Mouse (Mus musculus) bone marrow, adult 2 months (tissue): ENCODE measurements around the gene Dpp9. TPM values are rescaled to one million over a fixed set of nuclear protein-coding genes. Genes with fewer than 3 reads are reported as not detected.

Source experiments
- H3K27ac ChIP-seq: fragments of 200-500 bp; 2 replicates; pipeline ENCODE4 v1.5.1; 2012; ENCODE audit warnings: low read depth, mild to moderate bottlenecking, control low read depth, inconsistent platforms, low read length; ENCODE audit not compliant: control insufficient read depth, poor library complexity, insufficient read depth
- H3K4me1 ChIP-seq: fragments of 200-500 bp; 2 replicates; pipeline ENCODE4 v1.6.1; 2011; ENCODE audit warnings: low read length; ENCODE audit not compliant: control insufficient read depth, insufficient read depth
- H3K4me3 ChIP-seq: fragments of 200-500 bp; replicated peaks from 2 replicates; pipeline ENCODE3; 2011; ENCODE audit warnings: mild to moderate bottlenecking, low read depth, low read length, control low read depth; ENCODE audit not compliant: control insufficient read depth
- CTCF ChIP-seq: fragments of 200-500 bp; IDR thresholded peaks from 2 replicates; pipeline ENCODE4 v1.5.1; 2011; ENCODE audit warnings: low read length, control low read depth; ENCODE audit not compliant: control insufficient read depth, insufficient read depth
- POLR2A ChIP-seq: fragments of 200-500 bp; IDR thresholded peaks from 2 replicates; pipeline ENCODE4 v1.6.1; 2011; ENCODE audit warnings: low read depth, mild to moderate bottlenecking, control low read depth, low read length, borderline replicate concordance; ENCODE audit not compliant: control insufficient read depth
- WGBS: fragments of 180-500 bp; shearing (Covaris S2); methylation state at CpG from one replicate; pipeline ENCODE4 v1.1.7; 2018; 5-methylcytosine and 5-hydroxymethylcytosine counted together
- polyA plus RNA-seq: library from polyadenylated mRNA; stranded (reverse); fragments of >200 nt; gene quantifications from 2 replicates; pipeline ENCODE4 v1.2.4, GENCODE M21; 2011; ENCODE audit warnings: low replicate concordance; ENCODE audit not compliant: missing spikeins, insufficient read depth, insufficient read length

The Dpp9 gene
- polyA plus RNA-seq, 1 experiment: 8.9 TPM

DNA sequence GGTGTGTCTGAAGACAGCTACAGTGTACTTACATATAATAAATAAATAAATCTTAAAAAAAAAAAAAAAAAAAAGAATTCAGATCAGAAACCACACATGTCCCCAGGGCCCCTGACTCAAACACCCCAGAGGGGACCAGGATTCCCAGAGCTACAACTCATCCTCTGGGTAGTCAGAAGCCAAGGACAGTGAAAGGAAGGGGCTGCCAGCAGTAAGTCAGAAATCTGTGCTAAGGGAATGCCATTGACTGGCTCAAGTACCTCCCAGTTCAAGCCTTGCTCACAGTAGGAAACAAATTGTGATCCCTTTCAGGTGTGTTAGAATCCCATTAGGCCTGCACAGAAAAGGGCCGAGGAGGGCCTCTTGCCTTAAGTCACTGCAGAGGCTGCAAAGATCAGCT, 4.5 kb downstream of the Dpp9 start:
- Histone ChIP-seq H3K27ac (no peak overlapping the region), H3K4me1 (peaks cover 2% of the 10 kb centered on the region; the same call in 1 of the 2 replicates), H3K4me3 (no peak overlapping the region)
- 77% methylated on average over 1 of the region's 1 CpGs for WGBS
- TF ChIP-seq POLR2A: no peak
- no peak for TF ChIP-seq CTCF

DNA sequence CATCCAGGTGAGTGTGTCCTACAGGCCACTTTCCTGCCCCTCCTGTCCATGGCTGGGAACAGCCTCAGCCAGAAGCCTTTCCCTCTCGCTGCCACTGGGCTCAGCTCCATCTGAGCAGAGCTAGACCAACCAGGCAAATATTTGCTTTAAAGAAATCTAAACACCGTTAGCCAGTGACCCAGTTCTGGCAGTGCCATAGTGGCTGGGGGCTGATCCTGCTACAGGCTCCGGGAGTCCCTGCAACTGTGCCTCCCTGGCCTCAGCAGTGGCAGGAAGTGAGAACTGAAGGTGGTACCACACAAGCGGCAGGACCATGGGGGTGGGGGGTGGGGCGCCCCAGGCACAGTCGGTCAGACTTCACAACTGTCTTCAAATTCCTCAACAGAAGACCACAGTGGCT, 6.0 kb downstream of the Dpp9 start:
- Histone ChIP-seq H3K4me3 (no peak overlapping the region), H3K27ac (no peak overlapping the region), H3K4me1 (no peaks in the 10 kb centered on the region; the same call in 1 of the 2 replicates)
- WGBS: 14% methylated on average over 6 of the region's 6 CpGs
- TF ChIP-seq POLR2A (no peak), CTCF (no peak)

DNA sequence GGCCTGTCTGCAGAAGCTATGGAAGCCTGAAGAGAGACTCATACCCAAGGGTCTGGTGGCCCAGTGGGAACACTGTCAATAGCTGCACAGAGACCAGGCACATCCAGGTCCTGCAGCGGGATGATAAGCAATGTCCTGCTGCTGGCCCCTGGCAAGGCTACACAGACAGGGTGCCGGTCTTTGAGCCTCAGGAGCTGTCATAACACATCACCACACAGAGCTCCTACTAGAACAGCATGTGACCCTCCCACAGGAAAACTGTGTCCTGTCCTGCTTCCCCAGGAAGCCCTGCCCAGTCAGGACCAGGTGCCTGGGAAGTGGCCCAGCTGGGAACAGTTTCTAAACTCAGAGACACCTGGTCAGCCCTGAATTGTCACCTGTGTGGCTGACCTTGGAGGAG, 7.6 kb downstream of the Dpp9 start:
- TF ChIP-seq CTCF: no peak
- TF ChIP-seq POLR2A: no peak
- no peak overlapping the region for H3K4me3 ChIP-seq
- WGBS: 84% methylated on average over 2 of the region's 2 CpGs
- H3K27ac ChIP-seq: no peak overlapping the region
- no peaks in the 10 kb centered on the region; the same call in 1 of the 2 replicates for H3K4me1 ChIP-seq

DNA sequence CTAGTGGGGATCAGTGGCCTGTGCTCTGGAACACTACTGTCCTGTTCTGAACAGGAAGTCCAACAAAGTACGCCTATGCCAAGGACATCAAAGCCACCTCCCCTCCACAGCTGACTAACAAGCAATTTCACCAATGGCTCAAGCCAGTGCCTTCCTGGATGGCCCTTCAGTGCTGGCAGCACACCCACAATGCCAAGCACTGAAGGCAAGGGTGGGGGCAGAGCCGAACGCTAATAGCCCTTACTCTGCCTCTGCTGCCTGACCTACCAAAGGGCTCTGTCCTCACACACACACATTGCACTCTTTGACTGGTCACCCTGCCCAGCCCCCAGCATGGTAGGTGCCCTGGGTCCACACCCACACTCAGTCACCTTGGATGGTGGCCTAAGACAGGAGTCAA, 9.9 kb downstream of the Dpp9 start:
- H3K27ac ChIP-seq: no peak overlapping the region
- 93% methylated on average over 3 of the region's 3 CpGs for WGBS
- TF ChIP-seq CTCF: no peak
- no peak for TF ChIP-seq POLR2A
- no peak overlapping the region for H3K4me3 ChIP-seq
- no peaks in the 10 kb centered on the region; the same call in 1 of the 2 replicates for H3K4me1 ChIP-seq

DNA sequence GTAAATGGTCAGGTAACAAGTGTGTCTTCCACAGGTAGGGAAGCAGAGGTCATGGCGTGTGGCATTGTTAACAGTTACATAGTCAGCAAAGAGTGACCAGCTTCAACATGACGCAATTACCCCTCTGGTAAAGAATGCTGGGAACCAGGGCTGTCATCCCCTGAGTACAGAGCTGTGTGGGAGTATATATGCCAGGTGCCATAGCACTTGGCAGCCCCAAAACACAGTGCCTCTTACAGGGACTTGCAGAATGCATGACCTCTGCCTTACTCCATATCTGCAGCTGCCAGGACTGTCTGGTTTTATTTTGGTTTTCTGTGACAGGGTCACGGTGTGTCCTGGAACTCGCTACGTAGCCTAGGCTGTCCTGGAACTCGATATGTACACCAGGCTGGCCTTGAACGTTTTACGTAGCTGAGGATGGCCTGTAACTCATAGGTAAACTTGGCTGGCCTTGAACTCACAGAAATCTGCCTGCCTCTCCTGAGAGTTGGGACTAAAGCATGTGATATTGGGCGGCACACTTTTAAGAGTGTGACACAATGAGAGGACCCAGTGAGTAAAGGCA, 10.7 kb downstream of the Dpp9 start:
- Histone ChIP-seq H3K4me1 (no peaks in the 10 kb centered on the region; the same call in 1 of the 2 replicates), H3K27ac (no peak overlapping the region), H3K4me3 (no peak overlapping the region)
- WGBS: 89% methylated on average over 9 of the region's 9 CpGs
- TF ChIP-seq CTCF (no peak), POLR2A (no peak)

DNA sequence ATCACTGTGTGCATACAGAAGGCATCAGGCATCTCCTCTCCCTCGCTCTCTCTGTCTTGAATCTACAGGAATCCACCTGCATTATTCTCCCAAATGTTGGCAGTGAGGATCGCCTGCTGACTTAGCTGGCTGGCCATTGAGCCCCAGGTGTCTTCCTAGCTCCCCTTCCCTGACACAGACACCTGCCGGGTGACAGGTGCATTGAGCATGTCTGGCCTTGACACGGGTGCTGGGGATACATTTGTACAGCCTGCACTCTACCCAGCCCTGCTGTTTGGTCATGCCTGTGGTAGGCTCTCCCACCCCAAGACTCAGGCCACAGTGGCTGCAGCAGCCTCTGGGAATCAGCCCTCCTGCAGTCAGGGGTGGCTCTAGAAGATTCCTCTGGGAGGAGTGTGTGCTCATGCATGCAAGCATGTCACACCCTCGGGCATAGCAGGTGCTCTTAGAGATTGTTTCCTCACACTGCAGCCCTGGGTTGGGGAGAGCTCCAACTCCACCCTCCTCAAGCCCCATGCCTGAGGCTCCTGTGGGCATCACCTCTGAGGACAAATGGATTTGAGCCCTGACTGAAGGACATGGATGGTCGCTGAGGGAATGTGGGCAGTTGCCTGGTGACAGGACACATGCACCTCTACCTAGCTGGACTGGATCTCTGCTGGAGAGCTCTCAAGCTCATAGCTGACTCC, 11.6 kb downstream of the Dpp9 start:
- TF ChIP-seq CTCF: no peak
- TF ChIP-seq POLR2A: no peak
- H3K4me1 ChIP-seq: no peaks in the 10 kb centered on the region; the same call in 1 of the 2 replicates
- no peak overlapping the region for H3K4me3 ChIP-seq
- 81% methylated on average over 6 of the region's 6 CpGs for WGBS
- H3K27ac ChIP-seq: no peak overlapping the region

DNA sequence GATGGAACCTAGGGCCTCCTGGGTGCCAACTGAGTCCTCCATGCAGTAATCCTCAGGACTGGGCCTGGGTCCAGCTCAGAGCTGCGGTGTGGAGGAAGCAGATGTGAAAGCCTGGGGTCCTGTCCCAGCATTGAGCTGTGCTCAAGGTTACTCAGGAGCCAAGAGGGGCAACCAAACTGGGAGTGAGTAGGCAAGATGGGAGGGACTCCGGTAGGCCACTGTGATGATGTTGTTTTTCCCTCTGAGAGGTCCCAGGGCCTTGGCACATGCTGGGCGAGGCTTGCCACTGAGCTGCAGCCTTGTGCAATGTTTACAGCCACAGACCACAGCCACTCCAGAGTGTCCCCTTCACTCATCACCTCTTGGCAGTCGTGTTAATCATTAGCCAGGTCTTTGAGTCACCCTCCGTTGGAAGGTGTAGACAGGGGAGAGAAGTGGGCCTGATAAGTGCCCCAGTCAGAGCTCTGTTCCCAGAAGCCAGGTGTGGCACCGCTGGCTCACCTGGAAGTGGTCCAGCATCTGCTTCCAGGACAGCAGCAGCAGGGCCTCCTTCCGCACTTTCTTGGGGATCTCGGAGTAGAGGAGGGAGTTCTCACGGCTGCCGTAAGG, 12.3 kb downstream of the Dpp9 start:
- WGBS: 77% methylated on average over 10 of the region's 10 CpGs
- no peak overlapping the region for H3K27ac ChIP-seq
- TF ChIP-seq POLR2A (no peak), CTCF (no peak)

DNA sequence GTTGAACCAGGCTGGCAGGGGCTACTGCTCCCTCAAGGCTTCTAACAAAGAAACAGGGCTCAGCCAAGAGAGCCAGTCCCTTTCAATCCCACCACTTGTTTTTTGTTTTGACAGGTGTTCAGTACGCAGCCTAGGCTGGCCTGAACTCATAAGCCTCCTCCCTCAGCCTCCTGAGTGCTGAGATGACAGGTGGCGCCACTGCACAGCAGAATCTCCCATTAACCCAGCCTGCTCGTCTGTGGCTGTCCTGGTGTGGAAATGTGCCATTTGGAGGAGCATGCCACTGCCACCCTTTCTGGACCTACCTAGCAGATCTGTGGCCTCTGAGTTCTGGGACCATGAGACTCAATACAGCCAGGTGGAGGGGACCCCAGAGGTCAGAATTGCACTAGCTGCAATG, 15.0 kb downstream of the Dpp9 start:
- TF ChIP-seq POLR2A (no peak), CTCF (no peak)
- Histone ChIP-seq H3K4me1 (no peaks in the 10 kb centered on the region), H3K4me3 (no peak overlapping the region), H3K27ac (no peak overlapping the region; the same call in 1 of the 2 replicates)
- 73% methylated on average over 3 of the region's 3 CpGs for WGBS

More for the DNA sequence above, 12.3 kb downstream of the Dpp9 start:
- Histone ChIP-seq H3K4me3 (no peak overlapping the region), H3K4me1 (no peaks in the 10 kb centered on the region; the same call in 1 of the 2 replicates)

DNA sequence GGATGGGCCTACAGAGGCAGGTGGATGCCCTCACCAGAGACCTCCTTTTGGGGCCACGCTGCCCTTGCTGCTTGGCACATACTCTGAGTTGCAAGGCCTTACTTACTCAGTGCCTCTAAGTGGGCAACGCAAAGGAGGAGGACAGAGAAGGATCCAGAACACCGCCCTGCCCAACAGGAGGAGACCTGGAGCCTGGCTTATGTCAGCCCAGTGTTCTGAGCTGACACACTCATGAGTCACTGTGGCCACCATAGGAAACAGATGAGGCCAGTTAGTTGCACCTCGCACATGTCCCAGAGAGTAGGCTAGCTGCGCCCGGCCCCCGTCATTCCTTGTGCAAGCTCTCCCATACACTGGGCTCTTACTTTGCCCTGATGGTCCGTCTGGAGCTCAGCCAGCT, 16.2 kb downstream of the Dpp9 start:
- TF ChIP-seq POLR2A (no peak), CTCF (no peak)
- Histone ChIP-seq H3K27ac (no peak overlapping the region), H3K4me1 (no peaks in the 10 kb centered on the region), H3K4me3 (no peak overlapping the region)
- 87% methylated on average over 8 of the region's 8 CpGs for WGBS
